Mouse (Mus musculus): Measurements from ENCODE around the gene Zfp341.

- no peak for TF ChIP-seq CTCF (IDR thresholded peaks at IDR 0.05; ENCODE audit: extremely low read depth, insufficient read length, insufficient replicate concordance, low read depth, low read length)
- no peak for TF ChIP-seq POLR2A (IDR thresholded peaks at IDR 0.05; ENCODE audit: low read depth, low read length)
Observed at GRCm38 (mm10) chr2:154609050-154609767, 3.9 kb upstream of the Zfp341 start.
